Mouse (Mus musculus): ENCODE data around the gene Nr5a2.

The Nr5a2 gene

GRCm38 (mm10) chr1:136948511-136949275 lies 11.6 kb downstream of the Nr5a2 start:
- DNase-seq (ENCODE audit: low spot score): peak; percentile 79

- DNase-seq (ENCODE audit: low spot score): peak; percentile 63
Observed at GRCm38 (mm10) chr1:136948127-136948422, 12.2 kb downstream of the Nr5a2 start.

GRCm38 (mm10) chr1:136947394-136948126 lies 12.7 kb downstream of the Nr5a2 start:
- peak; percentile 60 for DNase-seq (ENCODE audit: low spot score)

- peak; percentile 64 for DNase-seq (ENCODE audit: low spot score)
Observed at GRCm38 (mm10) chr1:136946806-136947393, 13.3 kb downstream of the Nr5a2 start.

GRCm38 (mm10) chr1:136946404-136946803 lies 13.8 kb downstream of the Nr5a2 start:
- DNase-seq (ENCODE audit: low spot score): peak; percentile 61

GRCm38 (mm10) chr1:136945876-136946275 lies 14.4 kb downstream of the Nr5a2 start:
- DNase-seq (ENCODE audit: low spot score): no peak

- DNase-seq (ENCODE audit: low spot score): peak; percentile 70
Observed at GRCm38 (mm10) chr1:136945426-136945825, 14.8 kb downstream of the Nr5a2 start.

- no peak for DNase-seq (ENCODE audit: low spot score)
Observed at GRCm38 (mm10) chr1:136940603-136941002, 19.6 kb downstream of the Nr5a2 start.

- DNase-seq (ENCODE audit: low spot score): no peak
Observed at GRCm38 (mm10) chr1:136939220-136939619, 21.0 kb downstream of the Nr5a2 start.

- no peak for DNase-seq (ENCODE audit: low spot score)
Observed at GRCm38 (mm10) chr1:136935960-136936324, 24.3 kb downstream of the Nr5a2 start.

- DNase-seq (ENCODE audit: low spot score): no peak
Observed at GRCm38 (mm10) chr1:136935316-136935959, 24.8 kb downstream of the Nr5a2 start.

GRCm38 (mm10) chr1:136934051-136934450 lies 26.2 kb downstream of the Nr5a2 start:
- DNase-seq (ENCODE audit: low spot score): no peak

GRCm38 (mm10) chr1:136931026-136931425 lies 29.2 kb downstream of the Nr5a2 start:
- DNase-seq (ENCODE audit: low spot score): no peak

- DNase-seq (ENCODE audit: low spot score): no peak
Observed at GRCm38 (mm10) chr1:136929743-136930142, 30.5 kb downstream of the Nr5a2 start.

- no peak for DNase-seq (ENCODE audit: low spot score)
Observed at GRCm38 (mm10) chr1:136927428-136927827, 32.8 kb downstream of the Nr5a2 start.

GRCm38 (mm10) chr1:136926026-136926425 lies 34.2 kb downstream of the Nr5a2 start:
- peak; percentile 50 for DNase-seq (ENCODE audit: low spot score)

- no peak for DNase-seq (ENCODE audit: low spot score)
Observed at GRCm38 (mm10) chr1:136920089-136920488, 40.2 kb downstream of the Nr5a2 start.

- DNase-seq (ENCODE audit: low spot score): no peak
Observed at GRCm38 (mm10) chr1:136918791-136919190, 41.5 kb downstream of the Nr5a2 start.

- peak; percentile 17 for DNase-seq (ENCODE audit: low spot score)
Observed at GRCm38 (mm10) chr1:136915438-136915837, 44.8 kb downstream of the Nr5a2 start.

- peak; percentile 26 for DNase-seq (ENCODE audit: low spot score)
Observed at GRCm38 (mm10) chr1:136911996-136912395, 48.3 kb downstream of the Nr5a2 start.

- no peak for DNase-seq (ENCODE audit: low spot score)
Observed at GRCm38 (mm10) chr1:136911594-136911860, 48.7 kb downstream of the Nr5a2 start.

- DNase-seq (ENCODE audit: low spot score): no peak
Observed at GRCm38 (mm10) chr1:136910741-136911593, 49.3 kb downstream of the Nr5a2 start.

Data from embryo, embryonic 10.5 days (tissue).